Mouse (Mus musculus) liver, embryonic 16.5 days (tissue): ENCODE data around the gene Atp5d. TPM values are rescaled to one million over a fixed set of nuclear protein-coding genes. Genes with fewer than 3 reads are reported as not detected.

Source experiments
- ATAC-seq: fragments of 200-750 bp; cut with Nextera tagmentation; 2 replicates; pipeline ENCODE4 v1.8.0; 2017; ENCODE audit warnings: low read depth, mild to moderate bottlenecking, moderate number of reproducible peaks, moderate library complexity
- H3K27ac ChIP-seq: fragments of 300-500 bp; sonication (generic); 2 replicates; pipeline ENCODE4 v1.5.1; 2014; ENCODE audit warnings: mild to moderate bottlenecking, low read length
- H3K27me3 ChIP-seq: fragments of 300-500 bp; sonication (generic); 2 replicates; pipeline ENCODE4 v1.6.1; 2014; ENCODE audit warnings: low read depth, low read length, mixed read lengths; ENCODE audit not compliant: control insufficient read depth, insufficient read depth
- H3K36me3 ChIP-seq: fragments of 300-500 bp; sonication (generic); 2 replicates; pipeline ENCODE4 v1.6.1; 2014; ENCODE audit warnings: mild to moderate bottlenecking; ENCODE audit not compliant: control insufficient read depth, insufficient read depth
- H3K4me1 ChIP-seq: fragments of 300-500 bp; sonication (generic); 2 replicates; pipeline ENCODE4 v1.6.1; 2014; ENCODE audit warnings: low read depth, low read length, mixed read lengths; ENCODE audit not compliant: control insufficient read depth
- H3K4me2 ChIP-seq: fragments of 300-500 bp; sonication (generic); 2 replicates; pipeline ENCODE4 v1.6.1; 2014; ENCODE audit warnings: low read depth, low read length, mixed read lengths
- H3K4me3 ChIP-seq: fragments of 300-500 bp; sonication (generic); 2 replicates; pipeline ENCODE4 v1.5.1; 2014; ENCODE audit warnings: low read depth, mild to moderate bottlenecking, low read length
- H3K9ac ChIP-seq: fragments of 300-500 bp; sonication (generic); 2 replicates; pipeline ENCODE4 v1.6.1; 2014; ENCODE audit warnings: low read depth, low read length
- H3K9me3 ChIP-seq: fragments of 300-500 bp; sonication (generic); replicated peaks from 2 replicates; pipeline ENCODE4 v1.6.1; 2016; ENCODE audit warnings: low read length; ENCODE audit not compliant: control insufficient read depth
- WGBS: fragments of 180-500 bp; shearing (Covaris S2); extraction: QIAGEN DNeasy Blood & Tissue Kit; methylation state at CpG from one replicate; pipeline ENCODE4 v1.1.7; 2014; ENCODE audit not compliant: insufficient replicate concordance; 5-methylcytosine and 5-hydroxymethylcytosine counted together
- polyA plus RNA-seq: library from polyadenylated mRNA; unstranded; fragments of >200 nt; fragmentation: Nextera tagmentation; extraction: Ambion mirVana; gene quantifications from 2 replicates; pipeline ENCODE4 v1.2.1, GENCODE M21; 2015

Gene Atp5d
- polyA plus RNA-seq, 1 experiment from 2014 or later, result 309 TPM

DNA sequence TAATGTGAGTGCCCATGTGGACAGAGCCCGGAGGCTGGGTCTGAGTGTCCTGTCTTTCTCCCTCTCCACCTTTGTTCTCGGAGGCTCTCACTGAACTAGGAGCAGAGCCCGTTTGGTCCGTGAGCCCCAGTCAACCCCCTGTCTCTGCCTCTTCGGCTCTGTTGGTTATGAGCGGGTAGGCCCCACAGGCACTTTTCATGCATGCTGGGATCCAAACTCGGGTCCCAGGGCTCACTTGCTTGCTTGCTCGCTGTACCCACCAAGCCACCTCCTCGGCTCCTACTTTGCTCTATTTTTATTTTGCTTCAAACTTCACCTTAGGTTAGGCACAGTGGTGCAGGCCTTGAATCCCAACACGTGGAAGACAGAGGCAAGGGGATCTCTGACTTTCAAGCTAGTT is 49.3 kb downstream of the Atp5d start:
- H3K27me3 ChIP-seq, result peaks cover 75% of the 10 kb centered on the region
- ATAC-seq, result no peak

DNA sequence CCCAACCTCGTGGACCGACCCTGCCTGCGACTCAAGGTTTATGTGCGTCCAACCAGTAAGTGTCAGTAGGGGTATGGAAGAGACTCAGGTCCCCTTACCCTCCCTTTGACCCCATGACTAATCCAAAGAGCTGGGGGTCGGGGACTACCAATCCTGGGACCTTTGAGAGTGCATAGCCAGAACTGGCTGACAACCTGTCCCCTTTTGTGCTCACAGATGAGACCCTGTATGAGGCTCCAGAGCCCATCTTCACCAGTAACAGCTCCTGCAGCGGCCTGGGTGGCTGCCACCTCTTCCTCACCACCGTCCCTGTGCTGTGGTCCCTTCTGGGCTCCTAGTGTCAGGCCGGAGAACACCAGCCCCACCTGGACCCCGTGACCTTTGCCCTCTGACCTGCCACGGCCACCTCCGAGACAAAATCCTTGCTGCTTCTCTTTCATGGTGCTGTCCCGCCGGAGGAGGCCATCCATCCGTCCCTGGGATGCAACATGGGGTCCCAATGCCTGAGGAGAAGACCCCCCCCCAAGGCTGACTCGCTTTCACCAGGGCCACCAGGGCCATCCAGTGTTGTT is 50.1 kb downstream of the Atp5d start:
- ATAC-seq, result no peak
- H3K27me3 ChIP-seq, result peaks cover 81% of the 10 kb centered on the region
- WGBS, result 70% methylated on average over 15 of the region's 15 CpGs

More for the DNA sequence above, 49.3 kb downstream of the Atp5d start:
- Histone ChIP-seq H3K4me2 (no peak overlapping the region), H3K4me1 (peaks cover 3% of the 10 kb centered on the region; the same call in 1 of the 2 replicates), H3K9ac (no peak overlapping the region), H3K36me3 (no peaks in the 10 kb centered on the region), H3K27ac (no peak overlapping the region), H3K9me3 (no peaks in the 10 kb centered on the region), H3K4me3 (no peak overlapping the region)
- WGBS, result 71% methylated on average over 10 of the region's 10 CpGs

DNA sequence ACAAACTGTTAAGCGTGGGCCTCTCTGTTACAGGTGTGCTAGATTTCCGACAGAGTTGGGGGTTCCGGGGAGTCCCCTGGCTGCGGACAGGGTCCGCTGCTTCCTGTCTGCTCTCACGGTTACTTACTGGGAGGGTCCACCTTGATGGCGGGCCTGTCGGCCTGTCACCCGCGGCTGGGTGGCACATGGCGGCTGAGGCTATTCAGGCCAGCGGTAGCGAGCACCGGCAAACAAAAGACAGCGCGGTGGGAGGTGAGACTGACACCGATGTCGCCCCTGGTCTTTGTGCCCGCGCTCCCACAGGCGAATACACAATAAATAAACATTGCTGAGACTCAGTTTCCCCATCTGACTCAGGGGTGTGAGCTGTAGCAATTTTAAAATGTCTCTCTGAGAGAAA is 51.6 kb downstream of the Atp5d start:
- Histone ChIP-seq H3K4me1 (peaks cover 3% of the 10 kb centered on the region; the same call in 1 of the 2 replicates), H3K9me3 (no peaks in the 10 kb centered on the region), H3K36me3 (no peaks in the 10 kb centered on the region), H3K4me3 (peak overlapping the region; percentile 33), H3K27me3 (peaks cover 79% of the 10 kb centered on the region), H3K27ac (no peak overlapping the region), H3K4me2 (peak overlapping the region; percentile 55), H3K9ac (no peak overlapping the region)
- 5% methylated on average over 21 of the region's 21 CpGs for WGBS
- ATAC-seq, result no peak

More for the DNA sequence above, 50.1 kb downstream of the Atp5d start:
- Histone ChIP-seq H3K27ac (no peak overlapping the region), H3K36me3 (no peaks in the 10 kb centered on the region), H3K4me3 (no peak overlapping the region), H3K4me1 (peaks cover 3% of the 10 kb centered on the region; the same call in 1 of the 2 replicates), H3K4me2 (no peak overlapping the region), H3K9ac (no peak overlapping the region), H3K9me3 (no peaks in the 10 kb centered on the region)

DNA sequence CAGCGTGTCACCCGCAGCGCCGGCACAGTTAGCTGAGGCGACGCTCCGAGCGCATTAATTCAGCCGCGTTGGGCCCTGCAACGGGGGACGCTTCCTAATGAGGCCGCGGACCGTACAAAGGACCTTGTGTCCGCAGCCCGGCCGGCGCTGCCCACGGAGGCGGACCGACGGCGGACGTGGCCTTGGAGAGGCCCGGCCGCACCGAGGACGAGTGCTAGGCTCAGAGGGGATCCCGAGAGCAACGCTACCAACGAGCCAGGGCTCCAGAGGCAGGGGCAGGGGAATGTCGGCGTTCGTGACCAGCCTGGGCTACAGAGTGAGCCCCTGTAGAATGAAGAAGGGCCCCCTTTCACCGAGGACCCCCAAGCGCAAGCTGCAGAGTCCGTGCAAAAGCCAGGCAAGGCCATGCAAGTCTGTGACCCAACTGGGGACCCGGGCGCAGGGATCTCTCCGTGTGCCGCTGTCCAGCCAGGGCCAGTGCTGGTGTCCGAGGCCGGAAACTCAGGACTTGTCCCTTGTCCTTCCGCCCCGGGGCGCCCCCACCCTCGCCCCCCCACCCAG is 52.1 kb downstream of the Atp5d start:
- Histone ChIP-seq H3K9ac (no peak overlapping the region), H3K27me3 (peaks cover 76% of the 10 kb centered on the region)
- no peak for ATAC-seq

DNA sequence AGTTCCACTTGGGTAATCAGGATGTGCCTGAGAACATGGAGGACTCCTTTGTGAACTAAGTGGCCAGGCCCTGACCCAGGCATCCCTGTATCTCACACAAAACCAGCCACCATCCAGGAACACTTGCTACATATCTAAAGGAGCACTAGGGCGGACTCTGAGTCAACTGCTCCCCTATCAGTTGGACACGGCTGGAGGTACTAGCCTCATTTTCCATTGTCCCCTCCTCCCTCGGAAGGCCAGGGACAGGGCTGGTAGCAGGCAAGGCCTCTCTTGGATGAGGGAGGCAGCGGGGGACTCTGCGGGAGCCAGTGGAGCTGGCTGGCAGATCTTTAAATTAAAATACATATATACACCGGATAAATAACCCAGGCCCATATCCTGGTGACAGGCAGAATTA is 55.5 kb downstream of the Atp5d start:
- no peak for ATAC-seq
- 55% methylated on average over 6 of the region's 6 CpGs for WGBS
- H3K9me3 ChIP-seq, result no peaks in the 10 kb centered on the region

More for the DNA sequence above, 52.1 kb downstream of the Atp5d start:
- H3K9me3 ChIP-seq, result no peaks in the 10 kb centered on the region
- H3K4me2 ChIP-seq, result peak overlapping the region; percentile 55
- peak overlapping the region; percentile 33 for H3K4me3 ChIP-seq
- no peaks in the 10 kb centered on the region for H3K36me3 ChIP-seq
- H3K27ac ChIP-seq, result no peak overlapping the region
- H3K4me1 ChIP-seq, result peaks cover 3% of the 10 kb centered on the region; the same call in 1 of the 2 replicates
- WGBS, result under 1% methylated on average over 44 of the region's 48 CpGs

DNA sequence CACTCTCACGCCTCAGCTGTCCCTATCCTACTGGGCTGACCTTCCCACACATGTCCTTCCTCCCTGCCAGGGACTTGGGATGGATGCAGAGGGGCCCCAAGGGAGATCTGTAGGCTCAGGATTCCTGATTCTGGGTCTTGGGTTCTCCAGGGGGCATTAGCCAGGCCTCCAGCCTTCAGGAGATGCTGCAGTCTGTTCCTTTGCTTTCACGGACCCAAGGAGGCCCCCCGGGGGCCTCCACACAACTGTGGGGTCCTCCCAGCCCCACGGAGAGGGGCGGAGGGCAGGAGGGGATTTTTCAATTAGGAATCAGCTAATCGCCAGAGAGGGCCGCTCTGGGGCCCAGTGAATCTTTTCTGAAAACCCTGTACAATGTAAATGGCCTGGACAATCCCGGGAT is 56.0 kb downstream of the Atp5d start:
- Histone ChIP-seq H3K27me3 (peaks cover 39% of the 10 kb centered on the region), H3K9ac (no peak overlapping the region), H3K4me1 (peaks cover 3% of the 10 kb centered on the region; the same call in 1 of the 2 replicates), H3K9me3 (no peaks in the 10 kb centered on the region), H3K4me2 (no peak overlapping the region), H3K4me3 (no peak overlapping the region), H3K27ac (no peak overlapping the region), H3K36me3 (no peaks in the 10 kb centered on the region)
- 55% methylated on average over 8 of the region's 8 CpGs for WGBS
- no peak for ATAC-seq

More for the DNA sequence above, 55.5 kb downstream of the Atp5d start:
- Histone ChIP-seq H3K4me3 (no peak overlapping the region), H3K36me3 (no peaks in the 10 kb centered on the region), H3K27ac (no peak overlapping the region), H3K4me1 (peaks cover 3% of the 10 kb centered on the region; the same call in 1 of the 2 replicates), H3K27me3 (peaks cover 44% of the 10 kb centered on the region), H3K9ac (no peak overlapping the region), H3K4me2 (no peak overlapping the region)

Other genes with a start within 250 kb of the Atp5d start
- not detected in 2 replicates for gene Cfd, start 247.8 kb upstream of the Atp5d start, polyA plus RNA-seq
- gene Med16, start 229.7 kb upstream of the Atp5d start, polyA plus RNA-seq, result 14.7 and 15.3 TPM in 2 replicates
- 2.5 TPM in 1 of 2 replicates, not detected in the other for gene Gm26602, start 227.8 kb upstream of the Atp5d start, polyA plus RNA-seq
- 0.18 and 0.20 TPM in 2 replicates for gene Kiss1r, start 221.7 kb upstream of the Atp5d start, polyA plus RNA-seq
- 47.1 and 49.3 TPM in 2 replicates for gene R3hdm4, start 217.4 kb upstream of the Atp5d start, polyA plus RNA-seq
- 5.1 and 5.8 TPM in 2 replicates for gene Arid3a, start 211.6 kb upstream of the Atp5d start, polyA plus RNA-seq
- 42.2 and 44.7 TPM in 2 replicates for gene Wdr18, start 178.5 kb upstream of the Atp5d start, polyA plus RNA-seq
- 0.08 TPM in 1 of 2 replicates, not detected in the other for gene Grin3b, start 167.9 kb upstream of the Atp5d start, polyA plus RNA-seq
- gene Tmem259, start 154.3 kb upstream of the Atp5d start, polyA plus RNA-seq, result 3.0 and 4.8 TPM in 2 replicates
- 42.5 and 44.9 TPM in 2 replicates for gene Cnn2, start 150.0 kb upstream of the Atp5d start, polyA plus RNA-seq
- gene Abca7, start 142.1 kb upstream of the Atp5d start, polyA plus RNA-seq, result 8.6 and 9.0 TPM in 2 replicates
- 16.6 and 17.3 TPM in 2 replicates for gene Arhgap45, start 122.0 kb upstream of the Atp5d start, polyA plus RNA-seq
- 66.8 and 70.1 TPM in 2 replicates for gene Polr2e, start 98.8 kb upstream of the Atp5d start, polyA plus RNA-seq
- 553 and 567 TPM in 2 replicates for gene Gpx4, start 91.5 kb upstream of the Atp5d start, polyA plus RNA-seq
- gene Sbno2, start 33.1 kb upstream of the Atp5d start, polyA plus RNA-seq, result 10.3 and 11.8 TPM in 2 replicates
- gene Stk11, start 22.8 kb upstream of the Atp5d start, polyA plus RNA-seq, result 13.2 and 14.4 TPM in 2 replicates
- 0.44 and 0.65 TPM in 2 replicates for gene Cbarp, start 2.2 kb downstream of the Atp5d start, polyA plus RNA-seq
- gene Midn, start 9.6 kb downstream of the Atp5d start, polyA plus RNA-seq, result 2.3 and 2.6 TPM in 2 replicates
- gene Cirbp, start 27.4 kb downstream of the Atp5d start, polyA plus RNA-seq, result 13.8 and 14.2 TPM in 2 replicates
- gene 1600002K03Rik, start 34.3 kb downstream of the Atp5d start, polyA plus RNA-seq, result 8.4 and 8.7 TPM in 2 replicates
- 0.47 and 0.53 TPM in 2 replicates for gene Efna2, start 40.9 kb downstream of the Atp5d start, polyA plus RNA-seq
- gene Mum1, start 87.8 kb downstream of the Atp5d start, polyA plus RNA-seq, result 14.6 and 14.8 TPM in 2 replicates
- gene Ndufs7, start 110.5 kb downstream of the Atp5d start, polyA plus RNA-seq, result 220 and 223 TPM in 2 replicates
- gene Gamt, start 122.4 kb downstream of the Atp5d start, polyA plus RNA-seq, result 138 and 166 TPM in 2 replicates
- gene Dazap1, start 122.9 kb downstream of the Atp5d start, polyA plus RNA-seq, result 21.1 and 21.3 TPM in 2 replicates
- gene Rps15, start 153.8 kb downstream of the Atp5d start, polyA plus RNA-seq, result 460 and 501 TPM in 2 replicates
- 0.12 and 0.23 TPM in 2 replicates for gene Apc2, start 157.3 kb downstream of the Atp5d start, polyA plus RNA-seq
- gene 2310011J03Rik, start 181.9 kb downstream of the Atp5d start, polyA plus RNA-seq, result 27.9 and 29.0 TPM in 2 replicates
- 3.5 and 4.0 TPM in 2 replicates for gene Pcsk4, start 190.9 kb downstream of the Atp5d start, polyA plus RNA-seq
- gene Reep6, start 191.3 kb downstream of the Atp5d start, polyA plus RNA-seq, result 83.9 and 102 TPM in 2 replicates
- 2.2 and 3.4 TPM in 2 replicates for gene Adamtsl5, start 209.8 kb downstream of the Atp5d start, polyA plus RNA-seq
- gene Plk5, start 217.8 kb downstream of the Atp5d start, polyA plus RNA-seq, result 0.05 and 0.18 TPM in 2 replicates
- gene Mex3d, start 249.0 kb downstream of the Atp5d start, polyA plus RNA-seq, result 0.32 and 0.60 TPM in 2 replicates